Mouse (Mus musculus) heart, embryonic 11.5 days (tissue): ENCODE results near the gene Pbrm1. TPM values are rescaled to one million over a fixed set of nuclear protein-coding genes. Genes with fewer than 3 reads are reported as not detected.
A peak's percentile ranks its signal among the peaks of the same experiment; 100 is the strongest.

Experiments used
- ATAC-seq: fragments of 200-750 bp; cut with Nextera tagmentation; replicated peaks from 2 replicates; pipeline ENCODE4 v1.8.0; 2017; ENCODE audit warnings: moderate library complexity; ENCODE audit not compliant: insufficient number of reproducible peaks, low FRiP score, low TSS enrichment
- H3K27ac ChIP-seq: fragments of 300-500 bp; sonication (generic); 2 replicates; pipeline ENCODE4 v1.5.1; 2014; ENCODE audit warnings: mild to moderate bottlenecking, low read depth, low read length
- H3K27me3 ChIP-seq: fragments of 300-500 bp; sonication (generic); 2 replicates; pipeline ENCODE4 v1.6.1; 2014; ENCODE audit warnings: mild to moderate bottlenecking, low read length, mixed read lengths; ENCODE audit not compliant: control insufficient read depth, insufficient read depth
- H3K36me3 ChIP-seq: fragments of 300-500 bp; sonication (generic); 2 replicates; pipeline ENCODE4 v1.6.1; 2014; ENCODE audit warnings: mild to moderate bottlenecking, low read length, moderate library complexity, mixed read lengths; ENCODE audit not compliant: control insufficient read depth, insufficient read depth
- H3K4me1 ChIP-seq: fragments of 300-500 bp; sonication (generic); 2 replicates; pipeline ENCODE4 v1.6.1; 2014; ENCODE audit warnings: low read length; ENCODE audit not compliant: control insufficient read depth, insufficient read depth
- H3K4me2 ChIP-seq: fragments of 300-500 bp; sonication (generic); 2 replicates; pipeline ENCODE4 v1.6.1; 2014; ENCODE audit warnings: mild to moderate bottlenecking, moderate library complexity
- H3K4me3 ChIP-seq: fragments of 300-500 bp; sonication (generic); 2 replicates; pipeline ENCODE4 v1.5.1; 2014; ENCODE audit warnings: low read depth, low read length
- H3K9ac ChIP-seq: fragments of 300-500 bp; sonication (generic); 2 replicates; pipeline ENCODE4 v1.6.1; 2014; ENCODE audit warnings: mild to moderate bottlenecking, low read depth, low read length, moderate library complexity
- H3K9me3 ChIP-seq: fragments of 300-500 bp; sonication (generic); replicated peaks from 2 replicates; pipeline ENCODE4 v1.6.1; 2016; ENCODE audit warnings: low read length; ENCODE audit not compliant: control insufficient read depth
- WGBS: fragments of 180-500 bp; shearing (Covaris S2); extraction: QIAGEN DNeasy Blood & Tissue Kit; methylation state at CpG from one replicate; pipeline ENCODE4 v1.1.7; 2014; ENCODE audit not compliant: insufficient replicate concordance; 5-methylcytosine and 5-hydroxymethylcytosine counted together
- polyA plus RNA-seq: library from polyadenylated mRNA; unstranded; fragments of >200 nt; fragmentation: Nextera tagmentation; extraction: Ambion mirVana; gene quantifications from 2 replicates; pipeline ENCODE4 v1.2.1, GENCODE M21; 2014

The Pbrm1 gene
- polyA plus RNA-seq, 1 experiment from 2014 or later, result 93.6 TPM

GRCm38 (mm10) chr14:31126826-31127225 is 107.9 kb downstream of the Pbrm1 start:
- Histone ChIP-seq H3K36me3 (peaks cover 9% of the 10 kb centered on the region; the same call in 1 of the 2 replicates), H3K4me2 (peak overlapping the region; percentile 59), H3K27me3 (no peaks in the 10 kb centered on the region), H3K9me3 (no peaks in the 10 kb centered on the region), H3K27ac (peak overlapping the region; percentile 7; the same call in 1 of the 2 replicates), H3K9ac (no peak overlapping the region), H3K4me1 (peaks cover 19% of the 10 kb centered on the region), H3K4me3 (peak overlapping the region; percentile 15; the same call in 1 of the 2 replicates)
- ATAC-seq, result no peak
- 92% methylated on average over 8 of the region's 8 CpGs for WGBS

- Histone ChIP-seq H3K9me3 (no peaks in the 10 kb centered on the region), H3K27ac (peak overlapping the region; percentile 94), H3K27me3 (no peaks in the 10 kb centered on the region), H3K36me3 (peaks cover 6% of the 10 kb centered on the region; the same call in 1 of the 2 replicates), H3K4me3 (peak overlapping the region; percentile 86), H3K4me1 (peaks cover 34% of the 10 kb centered on the region), H3K4me2 (peak overlapping the region; percentile 81), H3K9ac (peak overlapping the region; percentile 95)
- no peak for ATAC-seq
- WGBS, result 1% methylated on average over 23 of the region's 23 CpGs
Observed at GRCm38 (mm10) chr14:31128101-31128825, 109.3 kb downstream of the Pbrm1 start.

DNA sequence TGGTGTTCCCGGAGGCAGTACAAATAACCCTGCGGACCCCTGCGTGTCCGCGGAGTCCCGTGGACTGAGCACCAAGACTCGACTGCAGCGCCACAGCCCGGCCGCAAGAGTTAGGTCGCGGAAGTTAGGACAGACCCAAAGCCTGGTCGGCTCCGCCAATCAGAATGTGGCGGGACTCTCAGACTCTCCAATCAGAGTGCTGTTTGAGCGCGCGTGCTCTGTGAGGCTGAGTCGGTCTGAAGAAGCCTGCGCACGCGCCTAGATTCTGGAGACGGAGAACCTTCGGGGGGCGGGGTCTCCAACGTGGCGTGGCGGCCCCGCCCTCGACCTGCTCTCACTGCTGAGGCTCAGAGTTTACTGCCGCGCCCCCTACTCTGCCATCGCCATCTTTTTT is 109.9 kb downstream of the Pbrm1 start, which contains the start of gene Smim4:
Smim4 (minus strand) TSS at position 131 of the 394 bp plus-strand sequence.
- Histone ChIP-seq H3K27ac (peak within 1 kb of the TSS; percentile 94), H3K9ac (peak within 1 kb of the TSS; percentile 95), H3K4me3 (peak within 1 kb of the TSS; percentile 86), H3K4me2 (peak within 1 kb of the TSS; percentile 81), H3K9me3 (no peaks in the 10 kb centered on the region), H3K36me3 (peaks cover 2% of the 10 kb centered on the region; the same call in 1 of the 2 replicates), H3K27me3 (no peaks in the 10 kb centered on the region), H3K4me1 (peaks cover 37% of the 10 kb centered on the region)
- under 1% methylated on average over 33 of the region's 33 CpGs for WGBS
- peak; percentile 90 for ATAC-seq

DNA sequence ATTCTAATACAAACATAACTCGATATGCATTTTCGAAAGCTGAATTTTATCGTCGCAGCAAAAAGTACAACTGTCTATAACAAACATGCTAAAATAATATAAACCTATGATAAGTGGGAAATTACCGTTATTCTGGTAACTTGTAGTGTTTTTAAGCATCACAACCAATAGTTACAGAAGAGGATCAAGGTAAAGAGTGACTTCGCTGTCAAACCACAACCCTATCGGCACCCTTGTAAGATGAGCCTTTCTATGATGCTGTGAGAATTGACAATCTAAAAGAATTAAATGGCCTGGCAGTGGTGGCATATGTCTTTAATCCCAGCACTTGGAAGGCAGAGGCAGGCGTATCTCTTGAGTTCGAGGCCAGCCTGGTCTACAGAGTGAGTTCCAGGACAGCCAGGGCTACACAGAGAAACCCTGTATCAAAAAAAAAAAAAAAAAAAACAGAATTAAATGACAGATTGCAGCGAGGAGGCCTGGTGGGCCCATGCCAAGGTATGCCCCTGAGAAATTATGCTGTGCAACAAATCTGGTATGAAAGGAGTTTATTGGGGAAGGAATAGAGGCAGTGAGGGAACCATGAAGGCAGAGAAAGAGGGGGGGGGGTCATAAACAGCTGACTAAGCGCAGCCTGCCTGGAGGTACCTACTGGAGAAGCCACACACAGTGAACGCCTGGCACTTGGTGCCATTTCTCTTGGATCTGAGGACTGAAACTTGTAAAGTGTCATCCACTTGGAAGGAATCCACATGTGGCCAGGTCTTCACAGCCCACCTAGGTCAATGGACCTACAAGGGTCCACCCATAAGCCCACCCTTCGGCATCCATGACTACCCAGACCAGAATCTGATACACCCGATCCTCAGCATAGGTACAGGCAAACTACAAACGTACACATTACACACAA is 110.6 kb downstream of the Pbrm1 start:
- Histone ChIP-seq H3K4me3 (peak overlapping the region; percentile 87; the same call in 1 of the 2 replicates), H3K9me3 (no peaks in the 10 kb centered on the region), H3K27ac (peak overlapping the region; percentile 93), H3K9ac (peak overlapping the region; percentile 85; the same call in 1 of the 2 replicates), H3K27me3 (no peaks in the 10 kb centered on the region), H3K36me3 (no peaks in the 10 kb centered on the region; the same call in 1 of the 2 replicates), H3K4me2 (peak overlapping the region; percentile 81), H3K4me1 (peaks cover 37% of the 10 kb centered on the region)
- 67% methylated on average over 15 of the region's 15 CpGs for WGBS
- no peak for ATAC-seq

DNA sequence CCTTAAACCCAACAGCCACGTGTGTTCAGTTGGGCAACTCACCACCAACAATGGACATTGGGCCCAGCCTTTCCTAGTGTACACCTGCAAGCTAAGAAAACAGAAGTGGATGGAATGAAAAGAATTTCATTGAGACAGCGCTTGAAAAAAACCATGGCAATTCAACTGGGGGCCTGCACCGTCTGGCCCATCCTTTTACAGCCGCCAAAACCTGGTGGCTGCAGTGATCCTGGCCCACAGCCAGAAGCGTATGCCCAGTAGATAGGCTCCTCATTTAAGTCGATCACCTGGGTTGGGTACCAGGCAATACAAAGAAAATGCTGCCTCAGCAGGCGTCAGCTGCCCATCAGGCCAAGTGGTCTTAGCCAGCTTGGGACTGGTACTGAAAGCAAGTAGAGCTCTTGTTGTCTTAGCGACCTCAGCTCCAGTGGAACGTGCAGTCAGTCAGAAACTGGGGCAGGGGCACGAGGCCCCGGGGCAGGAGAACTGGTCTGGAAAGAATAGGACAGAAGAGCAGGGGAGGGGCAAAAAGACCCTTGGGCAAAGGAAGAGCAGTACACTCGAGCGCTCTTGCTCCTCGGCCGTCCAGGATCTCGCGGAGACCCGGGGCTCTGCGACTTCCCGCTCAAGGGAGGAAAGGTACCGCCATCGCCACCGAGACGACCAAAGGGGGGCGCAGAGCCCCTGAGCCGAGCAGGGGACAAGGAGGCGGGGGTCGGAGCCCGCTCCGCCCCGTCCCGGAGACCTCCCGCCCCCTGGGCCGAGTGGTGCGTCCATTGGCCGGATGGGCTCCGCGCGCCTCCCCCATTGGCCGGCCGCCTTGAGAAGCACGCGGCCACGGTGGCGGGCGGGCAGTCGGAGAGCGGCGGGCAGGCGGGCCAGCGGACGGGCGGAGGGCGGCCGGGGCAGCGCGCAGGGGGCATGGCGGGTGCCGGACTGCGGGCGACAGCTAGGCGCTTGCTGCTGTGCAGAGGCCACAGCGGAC is 111.6 kb downstream of the Pbrm1 start, which contains the start of gene Nt5dc2:
Nt5dc2 (plus strand) TSS at position 818 of the 985 bp plus-strand sequence.
- peak within 1 kb of the TSS; percentile 93 for H3K27ac ChIP-seq
- no peaks in the 10 kb centered on the region for H3K9me3 ChIP-seq
- peak within 1 kb of the TSS; percentile 87 for H3K4me3 ChIP-seq
- no peaks in the 10 kb centered on the region for H3K27me3 ChIP-seq
- peaks cover 34% of the 10 kb centered on the region for H3K4me1 ChIP-seq
- peaks cover 4% of the 10 kb centered on the region for H3K36me3 ChIP-seq
- peak; percentile 80 for ATAC-seq
- WGBS, result 5% methylated on average over 57 of the region's 63 CpGs
- peak within 1 kb of the TSS; percentile 81 for H3K4me2 ChIP-seq
- peak within 1 kb of the TSS; percentile 85 for H3K9ac ChIP-seq

GRCm38 (mm10) chr14:31131272-31131821 is 112.4 kb downstream of the Pbrm1 start:
- Histone ChIP-seq H3K36me3 (peaks cover 12% of the 10 kb centered on the region), H3K4me3 (peak overlapping the region; percentile 87), H3K4me1 (peaks cover 30% of the 10 kb centered on the region), H3K27ac (peak overlapping the region; percentile 93), H3K4me2 (peak overlapping the region; percentile 81), H3K9ac (peak overlapping the region; percentile 85), H3K9me3 (no peaks in the 10 kb centered on the region), H3K27me3 (no peaks in the 10 kb centered on the region)
- WGBS, result under 1% methylated on average over 43 of the region's 43 CpGs
- ATAC-seq, result peak; percentile 4; the same call in 1 of the 2 replicates

DNA sequence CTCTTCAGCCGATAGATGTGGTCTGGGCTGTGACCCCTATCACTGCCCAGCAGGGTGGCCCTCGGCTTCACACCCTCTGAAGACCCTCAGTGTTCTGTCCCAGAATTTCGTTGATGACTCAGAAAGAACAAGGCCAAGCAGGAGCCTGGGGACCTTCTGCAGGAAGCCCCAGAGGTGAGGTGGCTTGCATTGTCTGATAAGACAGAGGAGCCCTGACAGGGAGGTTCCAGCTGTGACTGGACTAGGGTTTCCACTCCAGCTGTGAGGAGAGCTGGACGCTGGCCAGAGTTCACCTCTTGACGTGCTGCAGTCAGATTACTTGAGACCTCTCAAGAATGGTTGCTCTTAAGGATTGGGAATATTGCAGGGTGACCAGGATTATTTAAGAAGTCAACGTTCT is 113.1 kb downstream of the Pbrm1 start:
- H3K36me3 ChIP-seq, result peaks cover 19% of the 10 kb centered on the region
- ATAC-seq, result no peak
- no peaks in the 10 kb centered on the region for H3K27me3 ChIP-seq
- H3K4me1 ChIP-seq, result peaks cover 32% of the 10 kb centered on the region
- 3% methylated on average over 6 of the region's 6 CpGs for WGBS
- H3K4me2 ChIP-seq, result peak overlapping the region; percentile 81
- H3K9me3 ChIP-seq, result no peaks in the 10 kb centered on the region
- peak overlapping the region; percentile 85 for H3K9ac ChIP-seq
- 0 out of 2 replicates have a peak overlapping the region, but pooled peaks have one; percentile 93 for H3K27ac ChIP-seq
- peak overlapping the region; percentile 87 for H3K4me3 ChIP-seq
